Mouse (Mus musculus) forebrain, embryonic 14.5 days (tissue): ENCODE results near the gene Adamts7. TPM values are rescaled to one million over a fixed set of nuclear protein-coding genes. Genes with fewer than 3 reads are reported as not detected.

Experiments
- ATAC-seq: fragments of 200-750 bp; cut with Nextera tagmentation; 2 replicates; pipeline ENCODE4 v1.8.0; 2017; ENCODE audit warnings: mild to moderate bottlenecking, moderate library complexity
- DNase-seq: peaks from one replicate; pipeline ENCODE4 v3.0.0-alpha.2; 2015; ENCODE audit warnings: low spot score
- H3K27ac ChIP-seq: fragments of 300-500 bp; sonication (generic); 2 replicates; pipeline ENCODE4 v1.5.1; 2014; ENCODE audit warnings: low read depth, mild to moderate bottlenecking, control low read depth, low read length, moderate library complexity
- H3K27me3 ChIP-seq: fragments of 300-500 bp; sonication (generic); replicated peaks from 2 replicates; pipeline ENCODE4 v1.6.1; 2014; ENCODE audit warnings: low read length, control low read depth, mixed read lengths; ENCODE audit not compliant: control insufficient read depth, insufficient read depth
- H3K36me3 ChIP-seq: fragments of 300-500 bp; sonication (generic); 2 replicates; pipeline ENCODE4 v1.6.1; 2014; ENCODE audit warnings: low read length, control low read depth; ENCODE audit not compliant: control insufficient read depth, insufficient read depth
- H3K4me1 ChIP-seq: fragments of 300-500 bp; sonication (generic); 2 replicates; pipeline ENCODE4 v1.6.1; 2014; ENCODE audit warnings: antibody characterized with exemption, low read length, control low read depth; ENCODE audit not compliant: control insufficient read depth, insufficient read depth
- H3K4me2 ChIP-seq: fragments of 300-500 bp; sonication (generic); 2 replicates; pipeline ENCODE4 v1.6.1; 2014; ENCODE audit warnings: mild to moderate bottlenecking, control low read depth, low read length
- H3K4me3 ChIP-seq: fragments of 300-500 bp; sonication (generic); 2 replicates; pipeline ENCODE4 v1.5.1; 2014; ENCODE audit warnings: low read depth, low read length, control low read depth
- H3K9ac ChIP-seq: fragments of 300-500 bp; sonication (generic); 2 replicates; pipeline ENCODE4 v1.6.1; 2014; ENCODE audit warnings: mild to moderate bottlenecking, low read length, control low read depth, moderate library complexity
- H3K9me3 ChIP-seq: fragments of 300-500 bp; sonication (generic); replicated peaks from 2 replicates; pipeline ENCODE4 v1.6.1; 2016; ENCODE audit warnings: low read length, control low read depth, mixed read lengths; ENCODE audit not compliant: control insufficient read depth
- WGBS: fragments of 180-500 bp; shearing (Covaris S2); extraction: QIAGEN DNeasy Blood & Tissue Kit; methylation state at CpG from one replicate; pipeline ENCODE4 v1.1.7; 2014; 5-methylcytosine and 5-hydroxymethylcytosine counted together
- polyA plus RNA-seq: library from polyadenylated mRNA; unstranded; fragments of >200 nt; fragmentation: Nextera tagmentation; extraction: Ambion mirVana; gene quantifications from 2 replicates; pipeline ENCODE4 v1.2.1, GENCODE M21; 2014

The Adamts7 gene
- polyA plus RNA-seq, 1 experiment from 2014 or later: 9.4 TPM

DNA sequence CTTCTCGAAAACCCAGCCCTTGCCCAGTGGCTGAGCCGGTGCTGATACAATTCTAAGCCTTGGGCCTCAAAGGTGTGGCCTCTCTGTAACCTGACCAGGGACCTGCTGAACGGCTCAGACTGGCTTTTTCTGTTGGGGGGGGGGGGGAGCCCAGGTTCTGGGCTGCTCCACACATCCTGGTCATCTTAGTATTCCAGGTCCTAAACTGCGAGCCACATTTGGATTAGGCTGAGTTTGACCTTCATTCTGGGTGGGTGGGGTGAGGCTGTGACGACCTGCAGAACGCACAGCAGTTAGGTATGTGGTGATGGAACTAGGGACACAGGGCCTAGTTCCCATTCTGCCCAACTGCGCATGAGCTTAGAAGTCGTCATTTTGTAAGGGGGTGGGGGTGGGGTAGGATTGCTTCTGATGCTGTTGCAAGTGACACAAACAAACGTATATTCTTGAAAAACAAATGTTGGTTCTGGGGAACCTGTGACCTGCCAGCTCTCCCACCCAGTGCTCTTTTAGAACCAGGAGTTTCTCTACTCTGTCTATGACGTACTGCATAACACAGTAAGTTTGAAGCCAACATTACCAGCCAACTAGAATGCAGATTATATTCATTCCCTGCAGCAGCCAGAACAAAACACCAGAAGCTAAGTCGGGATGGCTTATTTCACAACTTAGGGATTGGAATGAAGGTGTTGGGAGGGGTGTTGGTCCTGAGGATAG is 38.6 kb upstream of the Adamts7 start:
- no peaks in the 10 kb centered on the region for H3K36me3 ChIP-seq
- H3K4me3 ChIP-seq: no peak overlapping the region
- no peak overlapping the region for H3K27ac ChIP-seq
- H3K9me3 ChIP-seq: no peaks in the 10 kb centered on the region
- peak; percentile 35; the same call in 1 of the 2 replicates for ATAC-seq
- no peak overlapping the region for H3K9ac ChIP-seq
- no peaks in the 10 kb centered on the region for H3K27me3 ChIP-seq
- 0 out of 2 replicates have a peak overlapping the region, but pooled peaks have one; percentile 9 for H3K4me2 ChIP-seq
- WGBS: 29% methylated on average over 11 of the region's 11 CpGs
- DNase-seq: peak; percentile 16
- no peaks in the 10 kb centered on the region; the same call in 1 of the 2 replicates for H3K4me1 ChIP-seq

DNA sequence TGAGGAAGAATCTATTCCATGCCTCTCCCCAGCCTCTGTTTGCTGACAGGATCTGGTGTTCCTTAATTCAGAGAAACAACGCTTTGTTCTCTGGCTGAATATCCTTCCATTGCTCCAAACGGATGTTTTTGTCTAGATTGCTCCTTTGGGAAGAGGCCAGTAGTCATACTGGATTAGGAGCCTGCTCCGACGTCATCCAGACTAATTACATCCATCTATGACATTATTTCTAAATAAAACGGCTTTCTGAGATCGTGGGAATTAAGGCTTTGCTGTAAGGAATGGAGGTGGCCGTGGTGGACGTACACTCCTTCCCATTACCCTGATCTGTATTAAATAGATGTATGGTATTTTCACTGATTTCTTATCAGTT is 38.0 kb upstream of the Adamts7 start:
- Histone ChIP-seq H3K27ac (no peak overlapping the region), H3K36me3 (no peaks in the 10 kb centered on the region), H3K4me2 (0 out of 2 replicates have a peak overlapping the region, but pooled peaks have one; percentile 9), H3K9me3 (no peaks in the 10 kb centered on the region), H3K9ac (no peak overlapping the region), H3K27me3 (no peaks in the 10 kb centered on the region), H3K4me3 (no peak overlapping the region), H3K4me1 (no peaks in the 10 kb centered on the region; the same call in 1 of the 2 replicates)
- peak; percentile 54 for DNase-seq
- 22% methylated on average over 8 of the region's 8 CpGs for WGBS
- ATAC-seq: peak; percentile 31; the same call in 1 of the 2 replicates

DNA sequence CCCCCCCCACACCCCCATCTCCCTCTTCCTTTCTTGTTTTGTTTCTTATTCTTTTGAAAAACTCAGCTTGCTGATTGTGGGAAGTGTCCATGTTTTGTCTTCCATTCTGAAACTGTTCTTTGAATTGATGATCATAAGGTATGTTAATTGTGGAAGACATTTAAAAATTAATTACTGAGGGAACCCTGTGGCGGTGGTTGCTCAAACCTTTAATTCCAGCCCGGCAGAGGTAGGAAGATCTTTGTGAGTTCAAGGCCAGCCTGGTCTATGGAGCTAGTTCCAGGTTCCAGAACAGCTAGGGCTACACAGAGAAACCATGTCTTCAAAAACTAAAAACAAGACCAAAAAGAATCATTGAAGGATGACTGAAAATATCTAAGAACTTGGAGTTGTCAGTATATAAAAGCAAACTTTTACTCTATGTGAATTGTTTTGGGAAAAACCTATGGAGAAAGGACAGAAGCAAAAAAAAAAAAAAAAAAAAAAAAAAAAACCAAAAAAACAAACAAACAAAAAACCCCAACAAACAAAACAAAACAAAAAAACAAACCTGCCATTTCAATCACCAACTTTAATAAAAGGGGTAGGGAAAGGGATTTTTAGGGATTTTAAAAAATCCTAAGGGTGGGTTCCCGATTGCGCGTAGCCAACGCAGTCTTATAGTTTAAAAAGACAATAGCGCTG is 37.3 kb upstream of the Adamts7 start:
- H3K36me3 ChIP-seq: no peaks in the 10 kb centered on the region
- H3K27me3 ChIP-seq: no peaks in the 10 kb centered on the region
- 9% methylated on average over 7 of the region's 7 CpGs for whole genome bisulfite sequencing
- no peaks in the 10 kb centered on the region for H3K9me3 ChIP-seq
- peak overlapping the region; percentile 7; the same call in 1 of the 2 replicates for H3K4me3 ChIP-seq
- DNase-seq (no peak), ATAC-seq (no peak)
- H3K27ac ChIP-seq: no peak overlapping the region
- H3K4me1 ChIP-seq: no peaks in the 10 kb centered on the region; the same call in 1 of the 2 replicates
- no peak overlapping the region for H3K9ac ChIP-seq
- peak overlapping the region; percentile 37 for H3K4me2 ChIP-seq

DNA sequence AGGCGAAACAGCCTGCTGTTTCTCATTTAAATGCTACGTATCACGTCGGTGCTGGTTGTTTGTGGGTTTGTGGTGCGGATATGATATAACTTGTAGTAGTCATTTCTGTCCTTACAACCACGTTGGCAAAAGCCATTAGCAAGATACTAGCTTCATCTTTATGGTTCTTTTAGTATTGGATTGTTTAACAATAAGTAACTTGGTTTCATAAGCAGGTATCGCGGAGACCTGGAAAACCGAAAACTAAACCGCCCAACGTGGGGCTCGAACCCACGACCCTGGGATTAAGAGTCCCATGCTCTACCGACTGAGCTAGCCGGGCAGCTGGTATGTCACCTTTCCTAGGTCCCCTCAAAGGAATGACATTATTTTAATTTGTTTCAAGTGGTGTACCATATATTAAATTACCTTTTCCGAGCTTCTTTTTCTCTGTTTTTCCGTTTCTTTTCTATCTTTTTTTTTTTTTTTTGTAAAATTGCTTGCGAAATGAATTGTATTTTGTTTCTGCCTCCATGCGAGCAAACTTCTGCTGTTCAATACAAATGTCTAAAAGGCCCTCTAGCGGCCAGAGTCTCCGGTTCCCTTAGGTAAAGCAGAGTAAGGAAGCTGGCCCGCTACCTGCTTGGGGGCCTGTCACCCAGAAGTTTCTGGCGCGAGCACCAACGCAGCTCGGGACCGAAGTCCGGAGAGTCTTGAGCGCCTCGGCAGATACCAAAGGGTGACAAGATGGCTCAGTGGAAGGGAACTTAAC is 36.4 kb upstream of the Adamts7 start:
- ATAC-seq (peak; percentile 56; the same call in 1 of the 2 replicates), DNase-seq (peak; percentile 84)
- Histone ChIP-seq H3K4me2 (peak overlapping the region; percentile 37), H3K27me3 (no peaks in the 10 kb centered on the region), H3K4me3 (peak overlapping the region; percentile 7; the same call in 1 of the 2 replicates), H3K9ac (no peak overlapping the region), H3K36me3 (no peaks in the 10 kb centered on the region), H3K4me1 (no peaks in the 10 kb centered on the region; the same call in 1 of the 2 replicates), H3K9me3 (no peaks in the 10 kb centered on the region), H3K27ac (no peak overlapping the region)
- WGBS: 2% methylated on average over 30 of the region's 30 CpGs

DNA sequence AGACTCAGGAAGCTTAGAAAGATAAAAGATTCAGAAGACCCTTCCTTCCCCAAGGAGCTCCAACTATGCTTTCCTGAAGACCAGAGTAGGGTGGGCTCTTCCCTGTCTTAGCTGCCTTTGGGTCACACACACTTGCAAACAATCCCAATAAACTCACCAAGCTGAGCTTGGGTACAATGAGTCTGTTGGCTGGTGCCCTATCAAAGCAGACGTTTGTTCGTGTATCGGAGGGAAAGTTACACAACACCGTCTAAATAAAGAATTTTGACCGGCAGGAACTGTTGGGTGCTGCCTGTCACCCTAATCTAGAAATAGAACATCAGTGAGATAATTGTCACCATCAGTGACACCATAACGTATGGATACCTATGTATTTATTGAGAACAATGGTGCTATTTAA is 35.7 kb upstream of the Adamts7 start:
- DNase-seq (no peak), ATAC-seq (no peak)
- H3K4me1 ChIP-seq: no peaks in the 10 kb centered on the region; the same call in 1 of the 2 replicates
- H3K9me3 ChIP-seq: no peaks in the 10 kb centered on the region
- no peak overlapping the region for H3K4me3 ChIP-seq
- H3K36me3 ChIP-seq: no peaks in the 10 kb centered on the region
- no peaks in the 10 kb centered on the region for H3K27me3 ChIP-seq
- WGBS: 71% methylated on average over 6 of the region's 6 CpGs
- no peak overlapping the region for H3K27ac ChIP-seq
- no peak overlapping the region for H3K9ac ChIP-seq
- no peak overlapping the region for H3K4me2 ChIP-seq

DNA sequence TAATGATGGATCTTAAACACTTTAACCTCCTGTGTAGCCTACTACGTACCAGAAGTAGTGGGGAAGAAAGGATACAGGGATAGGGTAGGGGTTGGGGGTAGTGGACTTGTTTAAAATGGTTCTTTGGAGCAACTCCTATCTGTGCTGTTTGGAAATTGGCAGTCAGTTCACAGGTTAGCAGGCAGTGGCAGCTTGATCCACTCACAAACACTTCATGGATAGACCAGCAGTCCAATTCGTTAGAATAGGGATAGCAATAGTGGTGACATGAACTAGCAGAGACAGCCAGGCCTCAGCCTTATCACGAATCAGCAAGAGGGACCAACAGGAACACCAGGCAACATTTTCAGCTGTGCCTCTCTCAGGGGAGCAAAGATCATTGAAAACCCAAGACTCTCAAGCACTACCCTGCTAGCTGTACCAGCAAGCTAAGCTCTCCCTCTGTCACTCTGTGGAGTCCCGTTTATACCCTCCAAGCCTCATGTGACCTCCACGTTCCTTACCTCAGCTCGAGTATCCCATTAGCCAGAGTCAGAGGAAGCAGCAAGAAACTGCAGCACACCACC is 34.1 kb upstream of the Adamts7 start:
- Histone ChIP-seq H3K4me3 (no peak overlapping the region), H3K27me3 (no peaks in the 10 kb centered on the region), H3K9me3 (no peaks in the 10 kb centered on the region), H3K4me2 (no peak overlapping the region), H3K27ac (no peak overlapping the region), H3K4me1 (no peaks in the 10 kb centered on the region; the same call in 1 of the 2 replicates), H3K36me3 (no peaks in the 10 kb centered on the region), H3K9ac (no peak overlapping the region)
- WGBS: 83% methylated on average over 6 of the region's 6 CpGs
- ATAC-seq: no peak
- DNase-seq: no peak

DNA sequence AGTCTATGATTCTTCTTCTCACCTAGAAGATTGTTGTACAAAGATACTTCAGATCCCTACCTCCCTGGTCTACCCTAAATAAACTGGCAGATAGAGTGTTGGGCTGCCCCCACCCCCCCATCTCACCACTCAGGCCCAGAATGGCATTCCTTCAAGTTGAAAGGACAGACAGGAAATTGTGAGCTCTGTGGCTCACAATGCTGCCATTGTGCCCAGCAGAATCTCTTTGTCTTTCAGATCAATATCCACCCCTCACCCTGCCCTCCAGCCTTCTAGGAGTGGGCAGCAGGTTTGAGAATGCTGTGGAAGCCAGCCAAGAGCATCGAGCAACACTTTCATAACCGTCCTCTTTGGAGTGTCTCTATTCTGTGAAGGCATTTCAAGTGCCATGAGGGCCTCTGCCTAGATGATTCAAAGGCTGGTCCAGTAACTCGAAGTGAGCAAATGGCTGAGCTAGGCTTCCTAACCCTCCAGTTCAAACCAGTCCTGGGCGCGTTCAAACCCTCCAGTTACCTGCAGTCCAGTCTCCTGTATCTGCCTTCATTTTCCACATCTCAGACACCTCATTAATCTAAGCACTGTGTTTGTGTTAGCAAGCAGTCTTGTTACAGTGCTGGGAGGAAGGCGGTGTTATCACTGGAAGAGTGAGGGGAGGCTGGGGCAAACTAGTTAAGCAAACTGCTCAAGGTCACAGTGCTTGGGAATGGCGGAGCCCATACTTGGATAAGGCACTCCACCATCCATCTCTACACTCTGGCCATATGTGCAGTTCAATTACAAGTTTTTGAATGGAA is 29.1 kb upstream of the Adamts7 start:
- WGBS: 68% methylated on average over 7 of the region's 7 CpGs
- Histone ChIP-seq H3K4me3 (no peak overlapping the region), H3K4me2 (no peak overlapping the region), H3K9me3 (no peaks in the 10 kb centered on the region), H3K27me3 (no peaks in the 10 kb centered on the region), H3K4me1 (no peaks in the 10 kb centered on the region), H3K36me3 (no peaks in the 10 kb centered on the region), H3K9ac (no peak overlapping the region), H3K27ac (no peak overlapping the region)
- no peak for ATAC-seq
- DNase-seq: no peak

DNA sequence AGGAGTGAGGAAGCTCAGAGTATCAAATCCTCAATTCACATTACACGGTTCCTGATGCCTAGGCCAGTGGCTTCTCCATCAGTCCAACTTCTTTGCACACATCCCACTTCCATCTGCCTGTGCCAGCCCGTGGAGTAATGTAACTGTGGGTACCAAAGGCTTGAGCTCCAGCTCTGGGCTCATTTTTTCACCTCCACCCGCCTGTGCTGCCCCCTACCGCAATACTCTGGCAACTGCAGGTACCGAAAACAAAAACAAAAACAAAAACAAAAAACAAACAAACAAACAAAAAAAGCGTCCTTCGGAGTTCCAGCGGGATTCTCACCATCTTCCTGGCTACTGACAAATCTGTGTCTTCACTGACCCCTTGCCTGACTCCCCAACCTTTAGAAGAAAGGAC is 27.4 kb upstream of the Adamts7 start:
- no peaks in the 10 kb centered on the region for H3K27me3 ChIP-seq
- no peak overlapping the region for H3K4me3 ChIP-seq
- DNase-seq: no peak
- WGBS: 88% methylated on average over 8 of the region's 8 CpGs
- H3K9ac ChIP-seq: no peak overlapping the region
- no peak overlapping the region for H3K4me2 ChIP-seq
- no peaks in the 10 kb centered on the region for H3K36me3 ChIP-seq
- ATAC-seq: no peak
- no peaks in the 10 kb centered on the region for H3K4me1 ChIP-seq
- no peak overlapping the region for H3K27ac ChIP-seq
- H3K9me3 ChIP-seq: no peaks in the 10 kb centered on the region
